Mouse (Mus musculus) heart, adult 2 months (tissue): ENCODE results near the gene Mettl15.

ENCODE experiments used
- CTCF ChIP-seq: fragments of 200-600 bp; IDR thresholded peaks from 2 replicates; pipeline ENCODE4 v1.8.1; 2022; ENCODE audit warnings: antibody characterized with exemption, mild to moderate bottlenecking, moderate library complexity
- EP300 ChIP-seq: fragments of 200-500 bp; IDR thresholded peaks from 2 replicates; pipeline ENCODE4 v1.6.1; 2011; ENCODE audit warnings: low read depth, low read length, control low read depth; ENCODE audit not compliant: insufficient read depth
- POLR2A ChIP-seq: fragments of 200-500 bp; IDR thresholded peaks from 2 replicates; pipeline ENCODE4 v1.6.1; 2011; ENCODE audit warnings: mild to moderate bottlenecking, low read depth, low read length, control low read depth; ENCODE audit not compliant: insufficient read depth

DNA sequence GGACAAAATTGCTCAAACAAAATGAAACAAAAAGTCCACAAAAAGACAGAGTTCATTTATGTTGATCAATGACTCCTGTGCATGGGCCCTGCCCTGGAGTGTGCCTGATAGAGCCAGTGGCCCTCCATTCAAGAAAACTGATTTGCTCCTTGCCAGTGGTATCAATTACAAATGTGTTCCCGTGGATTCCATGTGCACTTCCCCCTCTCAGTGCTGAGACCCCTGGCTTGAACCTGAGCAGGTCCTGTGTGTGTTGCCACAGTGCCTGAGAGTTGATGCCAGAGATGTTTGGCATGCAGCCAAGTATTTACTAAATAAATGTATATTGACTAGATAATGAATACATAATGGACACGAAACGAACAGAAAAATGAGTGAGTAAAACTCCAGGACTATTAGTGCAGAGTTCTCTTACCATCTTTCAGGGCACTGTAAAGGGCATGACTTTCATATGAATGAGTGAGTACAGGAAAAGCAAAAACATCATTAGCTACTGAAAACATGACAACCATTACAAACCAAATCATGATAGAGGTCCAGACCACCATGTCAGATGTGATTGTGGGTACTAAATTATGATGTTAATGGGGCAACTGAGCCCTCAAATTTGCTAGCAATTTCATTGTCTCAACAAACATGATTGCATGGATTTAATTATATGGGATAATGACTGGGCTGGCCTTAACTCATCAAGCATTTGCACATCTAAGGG, 174.6 kb downstream of the Mettl15 start:
- TF ChIP-seq CTCF (no peak), POLR2A (no peak), EP300 (no peak)
